Mouse (Mus musculus) heart, postnatal 25 days (tissue): ENCODE measurements around the gene Atp6v1e1. TPM values are rescaled to one million over a fixed set of nuclear protein-coding genes. Genes with fewer than 3 reads are reported as not detected.

ENCODE experiments used
- DNase-seq: peaks from one replicate; pipeline ENCODE4 v3.0.0; 2022; ENCODE audit warnings: low spot score
- intact Hi-C: fragments of 180-260 bp; cut with DNase I; formaldehyde crosslinking; loops from one replicate; pipeline ENCODE4 v1.15.1; 2025
- microRNA-seq: library from miRNA; unstranded; fragments of <30 nt; microRNA quantifications from one replicate; pipeline ENCODE4 v1.2.0, GENCODE M21; 2022
- total RNA-seq, 2 experiments: library from RNA; stranded (reverse); gene quantifications; 2 replicates each; pipeline ENCODE4 v1.2.3; 2021

Gene Atp6v1e1
- total RNA-seq, 2 experiments from 2014 or later = 136 to 153 TPM

DNA sequence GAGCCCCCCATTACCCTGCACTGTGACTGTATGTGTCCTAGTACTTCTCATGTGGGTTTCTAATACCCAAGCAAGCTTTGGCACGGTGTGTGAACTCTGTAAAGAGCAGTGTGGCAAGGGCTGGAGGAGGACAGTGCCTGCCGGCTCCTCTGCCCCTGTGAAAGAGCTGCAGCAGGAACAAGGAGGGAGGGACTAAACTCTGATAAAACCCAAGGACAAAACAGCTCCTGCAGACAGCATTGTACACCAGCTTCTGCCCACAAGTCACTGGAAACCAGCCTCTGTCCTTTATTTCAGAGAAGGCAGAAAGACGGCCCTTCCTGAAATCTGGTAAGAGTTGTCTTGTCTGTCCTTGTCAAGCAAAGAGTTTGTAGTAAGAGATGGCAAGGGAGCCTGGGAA is 46.3 kb downstream of the Atp6v1e1 start:
- no peak for DNase-seq
- intact Hi-C loops = no loop called here

DNA sequence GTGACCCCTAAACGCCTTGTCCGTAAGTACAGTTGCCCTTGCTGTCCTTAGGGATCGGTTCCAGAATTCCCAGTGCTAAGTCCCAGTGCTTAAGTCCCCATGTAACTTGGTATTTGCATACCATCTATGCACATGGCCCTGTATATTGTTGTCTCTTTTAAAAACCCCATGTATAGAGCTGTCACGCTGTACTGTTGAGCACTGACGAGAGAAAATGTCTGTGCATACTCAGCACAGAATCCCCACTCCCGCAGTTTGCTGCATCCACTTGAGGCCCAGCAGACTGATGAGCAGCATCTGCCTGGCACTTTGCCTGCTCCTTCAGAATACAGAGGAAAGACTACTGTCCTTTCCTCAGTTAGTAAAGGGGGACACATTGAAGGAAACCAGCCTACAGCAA is 48.8 kb downstream of the Atp6v1e1 start:
- no peak for DNase-seq
- intact Hi-C loops = no loop called here

DNA sequence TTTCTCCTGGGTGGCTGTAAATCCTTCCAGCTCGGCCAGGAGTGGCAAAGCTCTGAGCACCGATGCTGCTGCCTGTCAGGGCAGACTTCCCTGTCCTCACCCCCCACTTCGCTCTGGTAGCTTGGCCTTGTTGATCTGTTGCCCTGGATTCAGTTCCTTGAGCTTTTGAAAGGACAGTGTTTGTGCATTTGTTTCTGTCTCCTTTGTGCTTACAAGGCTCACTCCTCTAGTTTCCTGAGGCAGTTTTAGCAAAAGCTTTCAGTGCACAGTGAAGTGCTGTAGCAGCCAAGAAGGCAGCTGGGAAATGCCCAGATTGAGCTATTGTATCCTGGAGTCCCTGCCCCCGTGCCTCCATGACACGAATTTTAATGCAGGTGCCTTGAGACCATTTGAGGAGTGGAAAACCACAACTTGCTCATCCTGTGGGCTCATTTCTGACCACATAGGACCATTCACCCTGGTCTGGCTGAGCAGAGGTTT is 49.4 kb downstream of the Atp6v1e1 start, which contains the start of gene Slc25a18:
TSS of gene Slc25a18 (plus strand) at position 430 of the 480 bp plus-strand sequence.
- intact Hi-C loops = no loop called here
- DNase-seq = no peak

DNA sequence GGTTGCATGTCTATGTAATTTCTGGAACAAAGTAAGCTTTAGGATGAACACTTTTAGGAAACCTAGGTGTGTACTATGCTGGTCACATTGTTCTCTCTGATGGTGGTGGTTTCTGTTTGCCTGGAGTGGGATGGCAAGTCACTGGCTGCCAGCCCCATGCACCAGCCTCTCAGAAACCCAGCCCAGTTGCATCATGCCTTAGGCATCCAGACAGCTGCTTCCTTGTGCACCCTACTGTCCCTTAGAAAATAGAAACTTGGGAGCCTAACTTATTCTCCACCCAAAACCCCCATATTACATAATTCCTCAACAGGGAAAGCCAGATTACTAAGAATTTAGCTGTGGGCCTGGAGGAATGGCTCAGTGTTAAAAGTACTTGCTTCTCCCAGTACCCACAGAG is 50.6 kb downstream of the Atp6v1e1 start:
- no peak for DNase-seq

DNA sequence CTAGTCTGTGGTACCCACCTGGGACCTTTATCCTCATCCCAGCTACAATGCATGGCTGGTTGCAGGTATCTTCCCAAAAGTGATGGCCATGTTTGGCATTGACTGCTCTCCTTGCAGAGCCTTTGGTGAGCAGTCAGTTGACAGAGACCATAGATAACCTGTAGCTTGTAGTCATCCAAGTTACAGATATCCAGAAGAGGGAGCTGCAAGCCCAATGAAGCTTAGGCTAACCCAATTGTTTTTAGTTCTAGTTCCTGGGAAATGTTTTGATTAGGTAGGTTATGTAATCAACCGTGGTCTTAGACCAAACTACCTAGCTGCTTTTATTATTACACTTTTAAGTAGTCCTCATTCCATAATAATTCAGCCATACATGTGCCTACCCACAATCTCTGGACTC is 51.2 kb downstream of the Atp6v1e1 start:
- intact Hi-C loops = no loop called here
- DNase-seq = no peak

More for the DNA sequence above, 50.6 kb downstream of the Atp6v1e1 start:
- intact Hi-C loops = no loop called here

DNA sequence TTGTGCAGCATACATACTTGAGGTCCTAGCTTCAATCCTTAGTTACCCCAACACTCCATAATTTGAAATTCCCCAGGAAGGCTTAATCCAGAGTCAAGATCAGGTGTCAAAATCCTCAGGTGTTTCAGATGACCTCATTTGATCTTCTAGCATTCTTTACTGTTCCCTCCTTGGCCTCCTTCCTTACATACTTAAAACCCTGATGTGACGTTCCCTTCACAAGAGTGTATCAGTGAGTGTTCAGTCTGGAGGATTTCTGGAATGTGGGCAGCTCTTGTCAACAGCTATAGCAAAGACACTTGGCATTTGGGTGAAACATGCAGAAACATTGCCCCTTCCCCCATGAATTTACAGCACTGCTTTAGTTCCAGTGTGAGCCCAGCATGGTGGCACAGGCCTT is 52.6 kb downstream of the Atp6v1e1 start:
- intact Hi-C loops = no loop called here
- DNase-seq = no peak

DNA sequence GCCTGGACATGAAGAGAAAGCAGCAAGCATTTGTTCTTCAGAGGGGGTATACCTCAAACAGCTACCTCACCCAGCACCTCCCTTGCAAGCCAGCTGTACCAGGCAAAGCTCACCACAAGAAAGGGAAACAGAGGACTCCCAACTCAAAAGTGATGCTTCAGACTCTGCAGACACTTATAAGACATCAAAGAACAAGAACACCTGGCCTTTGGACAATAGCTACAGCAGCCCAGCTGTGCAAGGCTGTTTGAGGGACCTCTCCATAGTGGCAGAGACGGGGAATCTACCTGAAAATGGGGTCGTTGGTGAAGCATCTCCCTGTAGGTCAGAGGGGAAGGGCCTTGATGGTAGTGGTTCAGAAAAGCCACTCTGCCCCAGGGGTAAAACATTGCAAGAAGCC is 61.4 kb downstream of the Atp6v1e1 start:
- intact Hi-C loops = no loop called here
- no peak for DNase-seq

DNA sequence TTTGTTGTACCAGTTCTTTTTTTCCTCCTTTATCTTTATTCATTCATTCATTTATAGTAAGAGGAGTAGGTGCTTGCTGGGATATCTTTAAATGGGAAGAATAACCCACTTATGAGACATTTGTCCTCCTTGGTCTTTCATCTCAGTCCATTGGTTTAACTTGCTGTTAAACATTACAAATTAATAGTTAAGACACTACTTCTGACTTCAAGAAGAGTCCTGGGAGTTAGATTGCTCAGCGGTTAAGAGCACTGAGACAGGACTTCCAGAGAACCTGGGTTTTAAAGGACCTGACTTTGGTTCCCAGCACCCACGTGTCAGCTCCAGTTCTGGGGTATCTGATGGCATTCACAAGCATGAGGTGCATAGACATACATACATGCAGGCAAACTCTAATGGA is 76.2 kb downstream of the Atp6v1e1 start:
- DNase-seq = no peak
- intact Hi-C loops = no loop called here

Small RNA genes within 50 kb of the gene (microRNA-seq; reads per million reads assigned to microRNA genes)
- gene Gm25193 = not detected

Other genes starting within 250 kb of the Atp6v1e1 start
- 10 to 100 TPM; 15.3 to 16.2 TPM for gene Cecr2, start 156.4 kb downstream of the Atp6v1e1 start, total RNA-seq
- gene Slc25a18, start 49.2 kb downstream of the Atp6v1e1 start, total RNA-seq = under 1 TPM in 1 of 2 experiments, not detected in 1; 0.17 TPM
- 10 to 100 TPM; 77.0 to 87.7 TPM for gene Bcl2l13, start 13.4 kb upstream of the Atp6v1e1 start, total RNA-seq
- 1 to 10 TPM in 1 of 2 experiments, under 1 TPM in 1; 0.89 to 1.2 TPM for gene Bid, start 94.1 kb upstream of the Atp6v1e1 start, total RNA-seq